Mouse (Mus musculus): ENCODE results near the gene Cfap100. TPM values are rescaled to one million over a fixed set of nuclear protein-coding genes. Genes with fewer than 3 reads are reported as not detected.

Gene Cfap100
- total RNA-seq, 4 experiments from 2014 or later: 12.1 to 18.5 (median 13.7) TPM

GRCm38 (mm10) chr6:90461181-90461580 is 32.6 kb upstream of the Cfap100 start:
- DNase-seq (ENCODE audit: low spot score in 2 of 2): no peak

GRCm38 (mm10) chr6:90457421-90457820 is 28.8 kb upstream of the Cfap100 start:
- no peak for DNase-seq (ENCODE audit: low spot score in 2 of 2)

GRCm38 (mm10) chr6:90453751-90454150 is 25.2 kb upstream of the Cfap100 start:
- no peak for DNase-seq (ENCODE audit: low spot score in 2 of 2)

GRCm38 (mm10) chr6:90452603-90453002 is 24.0 kb upstream of the Cfap100 start:
- no peak for DNase-seq (ENCODE audit: low spot score in 2 of 2)

GRCm38 (mm10) chr6:90451512-90451911 is 22.9 kb upstream of the Cfap100 start:
- no peak for DNase-seq (ENCODE audit: low spot score in 2 of 2)

- DNase-seq (ENCODE audit: low spot score in 2 of 2): no peak
Measured at GRCm38 (mm10) chr6:90450697-90451096, 22.1 kb upstream of the Cfap100 start.

GRCm38 (mm10) chr6:90450179-90450578 is 21.6 kb upstream of the Cfap100 start:
- DNase-seq (ENCODE audit: low spot score in 2 of 2): peak; percentile 73 to 90

GRCm38 (mm10) chr6:90446883-90447282 is 18.3 kb upstream of the Cfap100 start:
- DNase-seq (ENCODE audit: low spot score in 2 of 2): no peak

GRCm38 (mm10) chr6:90437041-90437440 is 8.4 kb upstream of the Cfap100 start:
- DNase-seq (ENCODE audit: low spot score in 2 of 2): no peak

GRCm38 (mm10) chr6:90436192-90436907 is 7.8 kb upstream of the Cfap100 start:
- no peak for DNase-seq (ENCODE audit: low spot score in 2 of 2)

- DNase-seq (ENCODE audit: low spot score in 2 of 2): peak; percentile 63 to 87
Measured at GRCm38 (mm10) chr6:90435195-90435618, 6.6 kb upstream of the Cfap100 start.

- no peak for DNase-seq (ENCODE audit: low spot score in 2 of 2)
Measured at GRCm38 (mm10) chr6:90434687-90435086, 6.1 kb upstream of the Cfap100 start.

GRCm38 (mm10) chr6:90431487-90431886 is 2.9 kb upstream of the Cfap100 start:
- peak in 1 of 2 experiments; percentile 61 for DNase-seq (ENCODE audit: low spot score in 2 of 2)

- no peak for DNase-seq (ENCODE audit: low spot score in 2 of 2)
Measured at GRCm38 (mm10) chr6:90429911-90430310, 1.3 kb upstream of the Cfap100 start.

GRCm38 (mm10) chr6:90426003-90426402 is 2.6 kb downstream of the Cfap100 start:
- no peak for DNase-seq (ENCODE audit: low spot score in 2 of 2)

- no peak for DNase-seq (ENCODE audit: low spot score in 2 of 2)
Measured at GRCm38 (mm10) chr6:90425361-90425760, 3.2 kb downstream of the Cfap100 start.

- peak; percentile 81 for DNase-seq (ENCODE audit: low spot score in 2 of 2)
Measured at GRCm38 (mm10) chr6:90422565-90422964, 6.0 kb downstream of the Cfap100 start.

GRCm38 (mm10) chr6:90411926-90412325 is 16.7 kb downstream of the Cfap100 start:
- no peak for DNase-seq (ENCODE audit: low spot score in 2 of 2)

- DNase-seq (ENCODE audit: low spot score in 2 of 2): no peak
Measured at GRCm38 (mm10) chr6:90410972-90411371, 17.6 kb downstream of the Cfap100 start.

GRCm38 (mm10) chr6:90408632-90409031 is 20.0 kb downstream of the Cfap100 start:
- DNase-seq (ENCODE audit: low spot score in 2 of 2): no peak

- no peak for DNase-seq (ENCODE audit: low spot score in 2 of 2)
Measured at GRCm38 (mm10) chr6:90397291-90397690, 31.3 kb downstream of the Cfap100 start.

GRCm38 (mm10) chr6:90395751-90396150 is 32.8 kb downstream of the Cfap100 start:
- no peak for DNase-seq (ENCODE audit: low spot score in 2 of 2)

- DNase-seq (ENCODE audit: low spot score in 2 of 2): no peak
Measured at GRCm38 (mm10) chr6:90393948-90394347, 34.6 kb downstream of the Cfap100 start.
